Mouse (Mus musculus) right cerebral cortex, adult 2 months (tissue): Measurements from ENCODE around the gene Slc6a17.

Source experiments
- DNase-seq, 2 experiments: peaks; one replicate each; pipeline ENCODE4 v3.0.0; 2021 to 2022; ENCODE audit warnings: low spot score in 2 of 2

The Slc6a17 gene

GRCm38 (mm10) chr3:107466577-107466976 lies 51.2 kb downstream of the Slc6a17 start:
- DNase-seq, result peak; percentile 86 to 87

- peak; percentile 88 to 89 for DNase-seq
Observed at GRCm38 (mm10) chr3:107462160-107462559, 55.7 kb downstream of the Slc6a17 start.

- peak in 1 of 2 experiments; percentile 26 for DNase-seq
Observed at GRCm38 (mm10) chr3:107459773-107460431, 57.9 kb downstream of the Slc6a17 start.

- peak in 1 of 2 experiments; percentile 26 for DNase-seq
Observed at GRCm38 (mm10) chr3:107459196-107459772, 58.5 kb downstream of the Slc6a17 start, which contains the start of gene Kcnc4. Gene Kcnc4 (minus strand): TSS chr3:107459552.

GRCm38 (mm10) chr3:107458528-107459195 lies 59.2 kb downstream of the Slc6a17 start:
- peak in 1 of 2 experiments; percentile 58 for DNase-seq

- no peak for DNase-seq
Observed at GRCm38 (mm10) chr3:107458104-107458503, 59.7 kb downstream of the Slc6a17 start.

- no peak for DNase-seq
Observed at GRCm38 (mm10) chr3:107454280-107454679, 63.5 kb downstream of the Slc6a17 start.

GRCm38 (mm10) chr3:107446822-107447221 lies 71.0 kb downstream of the Slc6a17 start:
- DNase-seq, result peak in 1 of 2 experiments; percentile 33

GRCm38 (mm10) chr3:107443866-107444265 lies 74.0 kb downstream of the Slc6a17 start:
- DNase-seq, result peak in 1 of 2 experiments; percentile 38

- DNase-seq, result peak; percentile 83 to 84
Observed at GRCm38 (mm10) chr3:107442191-107442590, 75.6 kb downstream of the Slc6a17 start.

GRCm38 (mm10) chr3:107441306-107441705 lies 76.5 kb downstream of the Slc6a17 start:
- peak in 1 of 2 experiments; percentile 37 for DNase-seq

- no peak for DNase-seq
Observed at GRCm38 (mm10) chr3:107439280-107439679, 78.5 kb downstream of the Slc6a17 start.

- no peak for DNase-seq
Observed at GRCm38 (mm10) chr3:107437666-107438065, 80.2 kb downstream of the Slc6a17 start.

- no peak for DNase-seq
Observed at GRCm38 (mm10) chr3:107436434-107436833, 81.4 kb downstream of the Slc6a17 start.

- DNase-seq, result no peak
Observed at GRCm38 (mm10) chr3:107433614-107434013, 84.2 kb downstream of the Slc6a17 start.

GRCm38 (mm10) chr3:107431268-107431667 lies 86.5 kb downstream of the Slc6a17 start:
- no peak for DNase-seq

GRCm38 (mm10) chr3:107424258-107425041 lies 93.4 kb downstream of the Slc6a17 start:
- DNase-seq, result peak; percentile 62 to 70

- no peak for DNase-seq
Observed at GRCm38 (mm10) chr3:107420156-107420555, 97.7 kb downstream of the Slc6a17 start.
